In the genomic region with DNA sequence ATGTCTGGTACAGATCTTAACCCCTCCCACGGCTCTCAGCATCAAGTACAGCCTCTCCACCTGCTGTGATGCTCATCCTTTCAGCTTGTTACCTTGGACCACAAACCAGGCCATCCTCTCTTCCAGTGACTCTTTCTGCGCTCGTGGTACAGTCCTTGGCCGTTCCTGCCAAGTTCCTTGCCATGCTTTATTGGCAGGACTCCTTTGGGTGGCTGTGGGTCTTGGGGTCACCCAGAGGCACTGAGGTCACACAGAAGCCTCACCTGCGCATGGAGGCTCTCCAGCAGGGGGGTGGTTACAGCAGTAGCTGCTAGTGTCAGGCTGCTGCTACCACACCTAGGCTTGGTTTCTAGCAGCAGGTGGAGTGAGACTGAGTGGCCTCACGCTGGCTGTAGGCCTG, we compare ENCODE assay signal across 30 mouse cellular contexts. TPM values are rescaled to one million over a fixed set of nuclear protein-coding genes. Genes with fewer than 3 reads are reported as not detected.
A peak's percentile ranks its signal among the peaks of the same experiment; 100 is the strongest.
DNase-seq lines count a peak whose midpoint lies in the region; ATAC-seq and TF ChIP-seq lines count a peak whose summit lies in the region.
"Had no signal": no experiment of that assay in that cellular context is flagged by ENCODE, and none has a peak within 500 bp of the region (broad histone marks: within the 10 kb centered on the region; RNA-seq: fewer than 3 reads in every experiment).

No protein-coding gene starts in this region.

- no peak for ATAC-seq in midbrain, postnatal 0 days (ENCODE audit: low FRiP score)
- ATAC-seq: forebrain, embryonic 15.5 days; hindbrain, embryonic 16.5 days; intestine, embryonic 15.5 days; Patski had no signal

- TF ChIP-seq CTCF in midbrain, postnatal 0 days (IDR thresholded peaks at IDR 0.05), result no peak

- no peaks in the 10 kb centered on the region for H3K36me3 ChIP-seq in midbrain, embryonic 10.5 days
- H3K36me3 ChIP-seq in midbrain, postnatal 0 days (ENCODE audit: insufficient read depth, low read length), result no peaks in the 10 kb centered on the region
- H3K36me3 ChIP-seq in heart, embryonic 10.5 days, result no peaks in the 10 kb centered on the region
- H3K36me3 ChIP-seq: embryonic facial prominence, embryonic 10.5 days; embryonic facial prominence, embryonic 13.5 days; forebrain, embryonic 12.5 days; forebrain, embryonic 15.5 days; G1E; heart, embryonic 12.5 days; heart, embryonic 15.5 days; hindbrain, embryonic 10.5 days; hindbrain, embryonic 13.5 days; intestine, embryonic 15.5 days had no signal

- WGBS in midbrain, embryonic 10.5 days, result 78% methylated on average over 6 of the region's 6 CpGs
- 79% methylated on average over 6 of the region's 6 CpGs for WGBS in midbrain, postnatal 0 days
- 72% methylated on average over 6 of the region's 6 CpGs for WGBS in heart, embryonic 10.5 days

- H3K27ac ChIP-seq in midbrain, embryonic 10.5 days (replicated peaks), result 0 out of 2 replicates have a peak overlapping the region, but pooled peaks have one; percentile 13
- no peak overlapping the region for H3K27ac ChIP-seq in midbrain, postnatal 0 days (ENCODE audit: low read depth, low read length)
- H3K27ac ChIP-seq in heart, embryonic 10.5 days, result no peak overlapping the region
- H3K27ac ChIP-seq: embryonic facial prominence, embryonic 10.5 days; embryonic facial prominence, embryonic 13.5 days; forebrain, embryonic 12.5 days; forebrain, embryonic 15.5 days; heart, adult 2 months; heart, embryonic 15.5 days; hindbrain, embryonic 10.5 days; hindbrain, embryonic 13.5 days; intestine, embryonic 15.5 days had no signal

- H3K4me3 ChIP-seq in midbrain, embryonic 10.5 days, result no peak overlapping the region
- H3K4me3 ChIP-seq in midbrain, postnatal 0 days (ENCODE audit: low read depth, low read length), result no peak overlapping the region
- H3K4me3 ChIP-seq in heart, embryonic 10.5 days, result no peak overlapping the region
- H3K4me3 ChIP-seq: embryonic facial prominence, embryonic 10.5 days; embryonic facial prominence, embryonic 13.5 days; erythroblast, embryonic 14.5 days; forebrain, embryonic 12.5 days; forebrain, embryonic 15.5 days; heart, adult 2 months; heart, embryonic 12.5 days; heart, embryonic 15.5 days; hindbrain, embryonic 10.5 days; hindbrain, embryonic 13.5 days; intestine, embryonic 15.5 days had no signal

- peak; percentile 68 for DNase-seq in cerebellum, adult 11-12 months
- DNase-seq in cerebellum, adult 8-10 months, result no peak
- no peak for DNase-seq in midbrain, embryonic 10.5 days (ENCODE audit: low spot score)
- no peak for DNase-seq in midbrain, postnatal 0 days (ENCODE audit: low spot score)
- peak; percentile 42 to 45 for DNase-seq in cerebellum, postnatal 10 days
- DNase-seq in layer of hippocampus, adult 9-10 months (ENCODE audit: low spot score), result no peak
- no peak for DNase-seq in heart, embryonic 10.5 days (ENCODE audit: low spot score)
- DNase-seq: adrenal gland, postnatal 10 days; adrenal gland, postnatal 36 days; B cell, adult 2 months; embryo, embryonic 11 days; gastrocnemius, postnatal 25 days; heart, adult 2 months; heart, postnatal 10 days; heart, postnatal 36 days; kidney, adult 11 months; kidney, adult 8-10 months had no signal

- peaks cover 22% of the 10 kb centered on the region for H3K27me3 ChIP-seq in midbrain, embryonic 10.5 days (ENCODE audit: low read depth, poor library complexity, severe bottlenecking)
- H3K27me3 ChIP-seq in midbrain, postnatal 0 days (ENCODE audit: insufficient read depth, low read length), result peaks cover 6% of the 10 kb centered on the region
- H3K27me3 ChIP-seq in heart, embryonic 10.5 days (ENCODE audit: insufficient read depth, poor library complexity, severe bottlenecking), result peaks cover 26% of the 10 kb centered on the region
- H3K27me3 ChIP-seq: intestine, embryonic 15.5 days; Patski had no signal

- H3K9me3 ChIP-seq in midbrain, embryonic 10.5 days (replicated peaks), result no peaks in the 10 kb centered on the region
- H3K9me3 ChIP-seq in midbrain, postnatal 0 days (ENCODE audit: low read length), result no peaks in the 10 kb centered on the region
- no peaks in the 10 kb centered on the region for H3K9me3 ChIP-seq in heart, embryonic 10.5 days
- H3K9me3 ChIP-seq: embryonic facial prominence, embryonic 10.5 days; embryonic facial prominence, embryonic 13.5 days; forebrain, embryonic 12.5 days; forebrain, embryonic 15.5 days; heart, embryonic 12.5 days; heart, embryonic 15.5 days; hindbrain, embryonic 10.5 days; hindbrain, embryonic 13.5 days; intestine, embryonic 15.5 days had no signal

- peaks cover 12% of the 10 kb centered on the region for H3K4me1 ChIP-seq in midbrain, embryonic 10.5 days
- no peaks in the 10 kb centered on the region for H3K4me1 ChIP-seq in midbrain, postnatal 0 days (ENCODE audit: insufficient read depth, low read length)
- H3K4me1 ChIP-seq in heart, embryonic 10.5 days, result peaks cover 15% of the 10 kb centered on the region
- H3K4me1 ChIP-seq: forebrain, embryonic 15.5 days had no signal

- H3K4me2 ChIP-seq in midbrain, postnatal 0 days (ENCODE audit: low read depth, low read length, poor library complexity, severe bottlenecking), result no peak overlapping the region
- H3K4me2 ChIP-seq: embryonic facial prominence, embryonic 13.5 days; forebrain, embryonic 12.5 days; forebrain, embryonic 15.5 days; heart, embryonic 12.5 days; heart, embryonic 15.5 days; hindbrain, embryonic 13.5 days; intestine, embryonic 15.5 days had no signal

- no peak overlapping the region for H3K9ac ChIP-seq in midbrain, postnatal 0 days (replicated peaks; ENCODE audit: low read length, poor library complexity, severe bottlenecking)
- H3K9ac ChIP-seq: embryonic facial prominence, embryonic 13.5 days; forebrain, embryonic 12.5 days; forebrain, embryonic 15.5 days; heart, embryonic 12.5 days; heart, embryonic 15.5 days; hindbrain, embryonic 13.5 days; intestine, embryonic 15.5 days had no signal

RNA-seq across cellular contexts. Expression of a gene that starts 5.9 kb away (rescaled TPM):
- 13.3 and 13.6 TPM in 2 replicates for polyA plus RNA-seq in midbrain, embryonic 10.5 days (2016; fragmentation: Nextera tagmentation; extraction: Ambion mirVana)
- 5.9 and 7.1 TPM in 2 replicates for total RNA-seq in midbrain, postnatal 0 days (2014; rRNA removed)
- polyA plus RNA-seq in midbrain, postnatal 0 days (2015; fragmentation: Nextera tagmentation; extraction: Ambion mirVana), result 7.9 and 9.4 TPM in 2 replicates
- polyA plus RNA-seq in heart, embryonic 10.5 days (2016; fragmentation: Nextera tagmentation; extraction: Ambion mirVana), result 21.0 and 25.9 TPM in 2 replicates
- polyA plus RNA-seq: G1E had no signal

Comparison
In these comparisons a context has a peak if more than half of its experiments do, and no peak if none do; other contexts are left out.
1. DNase-seq: peak in cerebellum, adult 11-12 months (single experiment) and cerebellum, postnatal 10 days (2 of 2); none in cerebellum, adult 8-10 months (single experiment), midbrain, embryonic 10.5 days (single experiment), midbrain, postnatal 0 days (single experiment), layer of hippocampus, adult 9-10 months (single experiment) and heart, embryonic 10.5 days (single experiment).